Mouse (Mus musculus): ENCODE results near the gene Gm20390. TPM values are rescaled to one million over a fixed set of nuclear protein-coding genes. Genes with fewer than 3 reads are reported as not detected.
A peak's percentile ranks its signal among the peaks of the same experiment; 100 is the strongest.

The Gm20390 gene
- polyA plus RNA-seq, 1 experiment = 79.6 TPM

DNA sequence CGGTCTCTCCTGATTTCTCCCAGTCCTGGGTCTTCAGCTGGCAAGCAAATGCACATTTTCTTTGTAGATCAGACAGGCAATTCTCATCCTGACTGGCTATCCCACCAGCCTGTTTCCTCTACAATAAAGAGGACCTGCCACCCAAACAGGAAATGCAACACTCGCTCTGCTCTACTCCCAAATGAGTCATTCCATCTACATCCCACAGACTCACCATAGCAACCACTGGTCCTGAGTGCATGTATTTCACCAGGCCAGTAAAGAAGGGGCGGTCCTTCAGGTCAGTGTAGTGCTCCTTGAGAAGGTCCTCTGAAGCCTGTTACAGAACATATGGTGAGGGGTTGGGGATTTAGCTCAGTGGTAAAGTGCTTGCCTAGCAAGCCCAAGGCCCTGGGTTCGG lies 5.1 kb downstream of the Gm20390 start:
- Histone ChIP-seq H3K27ac (ENCODE audit: insufficient read depth, low read length) (no peak overlapping the region), H3K4me1 (ENCODE audit: control insufficient read depth, insufficient read depth, low read length) (no peaks in the 10 kb centered on the region), H3K27me3 (ENCODE audit: control insufficient read depth, insufficient read depth, low read length) (no peaks in the 10 kb centered on the region), H3K4me3 (replicated peaks; ENCODE audit: insufficient read depth, low read depth, low read length) (no peak overlapping the region)
- WGBS = 66% methylated on average over 4 of the region's 4 CpGs
- TF ChIP-seq CTCF (IDR thresholded peaks at IDR 0.05; ENCODE audit: borderline replicate concordance, insufficient read depth, low read depth, low read length) (no peak), POLR2A (IDR thresholded peaks at IDR 0.05; ENCODE audit: borderline replicate concordance, insufficient read depth, low read length) (no peak)
- DNase-seq = no peak

DNA sequence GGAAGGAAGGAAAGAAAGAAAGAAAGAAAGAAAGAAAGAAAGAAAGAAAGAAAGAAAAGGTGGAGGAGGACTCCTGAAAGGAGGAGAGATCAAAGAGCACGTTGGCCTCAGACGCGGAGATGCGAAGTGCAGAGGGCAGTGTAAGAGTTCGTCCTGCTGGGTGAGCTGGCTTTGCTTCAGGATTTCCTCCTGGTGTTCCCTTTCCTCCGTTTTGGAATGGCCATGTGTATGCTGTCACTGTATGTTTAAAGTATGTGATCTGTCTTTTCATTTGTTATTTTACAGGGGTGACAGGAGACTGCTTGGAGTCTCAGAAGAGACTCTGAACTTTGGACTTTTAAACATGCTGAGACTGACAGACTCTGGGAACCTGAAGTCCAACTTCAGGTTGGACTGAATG lies 6.6 kb downstream of the Gm20390 start:
- 83% methylated on average over 6 of the region's 6 CpGs for WGBS
- no peak for DNase-seq

DNA sequence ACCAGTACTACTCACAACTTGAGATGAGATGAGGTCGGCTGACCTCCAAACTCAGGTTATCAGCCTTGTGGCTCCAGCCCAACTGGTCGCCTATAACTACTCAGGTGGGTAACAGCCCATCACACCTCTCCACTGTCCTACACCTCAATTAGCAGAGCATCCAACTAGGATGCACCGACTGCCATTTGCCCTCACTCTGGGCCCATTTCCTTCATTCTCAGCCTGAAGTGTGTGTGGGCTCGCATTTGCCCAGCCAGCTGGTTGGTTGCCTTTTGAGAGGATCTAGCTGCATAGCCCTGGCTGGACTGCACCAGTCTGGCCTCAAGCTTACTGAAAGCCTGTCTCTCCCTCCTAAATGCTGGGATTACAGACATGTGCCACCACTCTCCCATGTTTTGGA lies 10.3 kb downstream of the Gm20390 start:
- Histone ChIP-seq H3K27me3 (ENCODE audit: control insufficient read depth, insufficient read depth, low read length) (no peaks in the 10 kb centered on the region), H3K27ac (ENCODE audit: insufficient read depth, low read length) (no peak overlapping the region), H3K4me3 (replicated peaks; ENCODE audit: insufficient read depth, low read depth, low read length) (no peak overlapping the region), H3K4me1 (ENCODE audit: control insufficient read depth, insufficient read depth, low read length) (peaks cover 3% of the 10 kb centered on the region; the same call in 1 of the 2 replicates)
- 83% methylated on average over 4 of the region's 4 CpGs for WGBS
- TF ChIP-seq CTCF (IDR thresholded peaks at IDR 0.05; ENCODE audit: borderline replicate concordance, insufficient read depth, low read depth, low read length) (no peak), POLR2A (IDR thresholded peaks at IDR 0.05; ENCODE audit: borderline replicate concordance, insufficient read depth, low read length) (no peak)
- DNase-seq = no peak

More for the DNA sequence above, 6.6 kb downstream of the Gm20390 start:
- Histone ChIP-seq H3K27ac (ENCODE audit: insufficient read depth, low read length) (no peak overlapping the region), H3K4me1 (ENCODE audit: control insufficient read depth, insufficient read depth, low read length) (no peaks in the 10 kb centered on the region; the same call in 1 of the 2 replicates), H3K27me3 (ENCODE audit: control insufficient read depth, insufficient read depth, low read length) (no peaks in the 10 kb centered on the region), H3K4me3 (replicated peaks; ENCODE audit: insufficient read depth, low read depth, low read length) (no peak overlapping the region)
- no peak for TF ChIP-seq POLR2A (IDR thresholded peaks at IDR 0.05; ENCODE audit: borderline replicate concordance, insufficient read depth, low read length)
- no peak for TF ChIP-seq CTCF (IDR thresholded peaks at IDR 0.05; ENCODE audit: borderline replicate concordance, insufficient read depth, low read depth, low read length)

DNA sequence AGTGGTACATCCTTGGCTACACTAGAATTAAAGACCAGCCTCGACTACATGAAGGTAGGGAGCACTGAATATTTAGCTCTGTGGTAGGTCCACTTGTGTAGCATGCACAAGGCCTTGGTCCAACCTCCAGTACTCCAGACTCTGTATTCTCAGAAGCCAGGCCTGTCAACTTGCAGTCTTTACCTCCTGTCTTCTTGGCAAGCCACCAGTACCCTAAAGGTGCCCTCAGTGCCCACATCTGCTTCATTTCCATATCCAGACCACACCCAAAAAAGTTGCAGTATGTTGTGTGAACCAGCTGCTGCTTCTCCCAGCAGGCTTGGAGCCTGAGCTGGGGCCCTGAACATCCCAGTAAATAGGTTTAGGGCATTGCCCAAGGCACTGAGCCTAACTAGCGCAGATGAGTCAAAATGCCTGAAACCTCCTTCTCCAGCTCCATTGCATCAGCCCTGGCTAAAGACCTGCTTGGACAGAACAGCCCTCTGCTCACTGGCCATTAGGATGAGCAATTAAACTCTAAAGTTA lies 11.0 kb downstream of the Gm20390 start:
- no peak overlapping the region for H3K27ac ChIP-seq (ENCODE audit: insufficient read depth, low read length)
- H3K4me3 ChIP-seq (replicated peaks; ENCODE audit: insufficient read depth, low read depth, low read length) = no peak overlapping the region
- H3K4me1 ChIP-seq (ENCODE audit: control insufficient read depth, insufficient read depth, low read length) = peaks cover 3% of the 10 kb centered on the region; the same call in 1 of the 2 replicates
- TF ChIP-seq CTCF (IDR thresholded peaks at IDR 0.05; ENCODE audit: borderline replicate concordance, insufficient read depth, low read depth, low read length) (no peak), POLR2A (IDR thresholded peaks at IDR 0.05; ENCODE audit: borderline replicate concordance, insufficient read depth, low read length) (no peak)
- WGBS = 79% methylated on average over 2 of the region's 2 CpGs
- peak in 1 of 2 experiments; percentile 16 for DNase-seq
- no peaks in the 10 kb centered on the region for H3K27me3 ChIP-seq (ENCODE audit: control insufficient read depth, insufficient read depth, low read length)

DNA sequence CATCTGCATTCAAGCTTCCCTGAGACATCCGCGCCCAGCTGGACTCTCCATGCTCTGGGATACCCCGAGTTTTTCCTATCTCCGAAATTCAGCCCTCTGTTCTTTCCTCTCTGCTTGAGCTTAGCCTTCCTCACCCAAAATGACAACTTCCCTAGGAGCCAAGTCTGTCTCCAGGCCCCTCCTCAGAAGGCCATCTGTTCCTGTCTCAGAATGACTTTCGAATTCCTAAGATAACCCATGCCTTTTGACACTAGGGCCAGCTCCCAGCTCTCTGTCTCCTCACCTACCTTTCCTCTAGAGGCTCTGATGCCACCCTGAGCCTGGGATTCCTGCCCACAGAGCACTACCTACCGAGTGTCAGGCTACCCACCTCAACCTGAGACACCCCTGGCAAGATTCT lies 11.9 kb downstream of the Gm20390 start, which contains the start of gene Nme2:
Gene Nme2 (minus strand): TSS at position 101 of the 400 bp plus-strand sequence.
- DNase-seq = peak in 1 of 2 experiments; percentile 30
- H3K4me3 ChIP-seq (replicated peaks; ENCODE audit: insufficient read depth, low read depth, low read length) = peak within 1 kb of the TSS; percentile 62
- no peak for TF ChIP-seq CTCF (IDR thresholded peaks at IDR 0.05; ENCODE audit: borderline replicate concordance, insufficient read depth, low read depth, low read length)
- no peak for TF ChIP-seq POLR2A (IDR thresholded peaks at IDR 0.05; ENCODE audit: borderline replicate concordance, insufficient read depth, low read length)
- H3K27ac ChIP-seq (ENCODE audit: insufficient read depth, low read length) = peak within 1 kb of the TSS; percentile 29; the same call in 1 of the 2 replicates
- WGBS = under 1% methylated on average over 6 of the region's 6 CpGs
- no peaks in the 10 kb centered on the region for H3K27me3 ChIP-seq (ENCODE audit: control insufficient read depth, insufficient read depth, low read length)
- H3K4me1 ChIP-seq (ENCODE audit: control insufficient read depth, insufficient read depth, low read length) = peaks cover 3% of the 10 kb centered on the region; the same call in 1 of the 2 replicates

DNA sequence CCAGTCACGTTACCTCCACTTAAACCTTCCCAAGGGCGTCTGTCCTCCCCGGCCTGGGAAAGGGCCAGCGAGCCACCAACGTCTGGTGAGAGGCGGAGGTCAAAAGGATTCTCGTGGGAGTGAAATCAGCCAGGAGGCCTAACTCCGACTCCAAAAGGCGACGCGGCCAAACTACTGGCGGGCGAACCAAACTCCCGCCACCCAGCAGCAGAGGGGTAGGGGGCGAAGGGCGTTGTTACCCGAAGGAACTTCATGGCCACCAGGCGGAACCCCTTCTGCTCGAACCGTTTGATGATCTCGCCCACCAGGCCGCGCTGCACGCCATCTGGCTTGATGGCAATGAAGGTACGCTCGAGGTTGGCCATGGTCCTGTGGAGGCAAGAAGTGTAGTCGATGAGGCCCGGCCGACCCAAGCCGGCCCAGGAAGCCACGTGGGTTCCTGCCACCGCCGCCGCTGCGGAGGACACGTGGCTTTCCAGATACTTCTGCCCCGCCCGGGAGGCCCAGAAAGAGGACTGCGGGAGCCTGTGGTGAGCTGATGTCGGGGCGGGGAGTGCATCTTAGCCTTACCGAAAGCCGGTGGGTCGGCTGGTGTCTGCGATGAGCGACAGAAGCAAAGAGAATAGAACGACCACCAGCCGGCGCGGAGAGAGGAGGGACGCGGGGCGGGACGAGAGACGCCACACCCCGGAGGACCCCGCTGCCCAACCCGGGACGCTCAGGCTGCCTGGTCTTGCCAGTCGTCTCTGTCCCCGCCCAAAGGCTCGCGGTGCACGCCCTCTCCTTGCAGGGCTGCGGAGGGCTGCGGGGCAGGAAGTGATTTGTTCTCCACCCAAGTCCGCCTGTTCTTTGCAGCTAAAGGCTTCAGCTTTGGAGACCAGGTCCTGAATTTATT lies 12.6 kb downstream of the Gm20390 start:
- H3K27ac ChIP-seq (ENCODE audit: insufficient read depth, low read length) = peak overlapping the region; percentile 29; the same call in 1 of the 2 replicates
- peak overlapping the region; percentile 62 for H3K4me3 ChIP-seq (replicated peaks; ENCODE audit: insufficient read depth, low read depth, low read length)
- WGBS = under 1% methylated on average over 67 of the region's 67 CpGs
- peak; percentile 55; the same call in 1 of the 2 replicates for TF ChIP-seq POLR2A (IDR thresholded peaks at IDR 0.05; ENCODE audit: borderline replicate concordance, insufficient read depth, low read length)
- TF ChIP-seq CTCF (IDR thresholded peaks at IDR 0.05; ENCODE audit: borderline replicate concordance, insufficient read depth, low read depth, low read length) = no peak
- H3K4me1 ChIP-seq (ENCODE audit: control insufficient read depth, insufficient read depth, low read length) = peaks cover 3% of the 10 kb centered on the region; the same call in 1 of the 2 replicates
- DNase-seq = peak; percentile 83 to 84
- H3K27me3 ChIP-seq (ENCODE audit: control insufficient read depth, insufficient read depth, low read length) = no peaks in the 10 kb centered on the region

DNA sequence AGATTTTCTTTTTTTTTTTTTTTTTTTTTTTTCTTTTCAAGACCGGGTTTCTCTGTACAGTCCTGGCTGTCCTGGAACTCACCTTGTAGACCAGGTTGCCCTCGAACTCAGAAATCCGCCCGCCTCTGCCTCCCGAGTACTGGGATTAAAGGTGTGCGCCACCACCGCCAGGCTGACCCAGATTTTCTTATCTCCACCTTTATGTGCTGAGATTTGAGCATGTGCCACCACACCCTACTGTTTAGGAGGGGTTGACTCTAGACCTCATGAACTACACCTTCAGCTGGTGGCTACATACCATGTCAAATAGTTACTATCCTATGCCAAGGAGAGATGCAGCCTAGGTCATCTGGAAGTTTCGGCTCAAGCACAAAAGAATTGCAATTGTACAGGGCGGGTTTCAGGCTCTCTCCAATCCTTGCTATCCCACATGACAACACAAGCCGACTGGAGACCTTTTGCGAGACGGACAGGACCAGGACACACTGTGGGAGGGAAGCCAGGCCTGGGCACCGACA lies 13.3 kb downstream of the Gm20390 start:
- H3K4me3 ChIP-seq (replicated peaks; ENCODE audit: insufficient read depth, low read depth, low read length) = peak overlapping the region; percentile 62
- DNase-seq = no peak
- no peak overlapping the region for H3K27ac ChIP-seq (ENCODE audit: insufficient read depth, low read length)
- WGBS = 38% methylated on average over 13 of the region's 13 CpGs
- TF ChIP-seq POLR2A (IDR thresholded peaks at IDR 0.05; ENCODE audit: borderline replicate concordance, insufficient read depth, low read length) (no peak), CTCF (IDR thresholded peaks at IDR 0.05; ENCODE audit: borderline replicate concordance, insufficient read depth, low read depth, low read length) (no peak)
- no peaks in the 10 kb centered on the region for H3K27me3 ChIP-seq (ENCODE audit: control insufficient read depth, insufficient read depth, low read length)
- peaks cover 3% of the 10 kb centered on the region; the same call in 1 of the 2 replicates for H3K4me1 ChIP-seq (ENCODE audit: control insufficient read depth, insufficient read depth, low read length)
